Mouse (Mus musculus) layer of hippocampus, adult 11-12 months (tissue): ENCODE measurements around the gene Hspe1.

ENCODE experiments used
- DNase-seq: peaks from one replicate; pipeline ENCODE4 v3.0.0; 2022; ENCODE audit warnings: low spot score

Gene Hspe1

DNA sequence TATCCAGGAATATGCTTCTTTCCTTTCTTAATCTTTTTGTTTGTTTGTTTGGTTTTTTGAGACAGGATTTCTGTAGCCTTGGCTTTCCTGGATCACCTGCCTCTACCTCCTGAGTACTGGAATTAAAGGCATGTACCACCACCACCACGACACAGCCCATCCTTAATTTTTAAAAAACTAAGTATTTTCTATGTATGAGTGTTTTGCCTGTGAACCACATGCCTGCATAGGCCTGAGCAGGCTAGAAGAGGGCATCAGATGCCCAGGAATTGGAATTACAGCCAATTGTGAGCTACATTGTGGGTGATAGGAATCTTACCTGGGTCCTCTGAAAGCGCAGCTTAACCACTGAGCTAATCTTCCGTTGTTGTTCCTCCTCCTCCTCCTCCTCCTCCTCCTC is 46.4 kb downstream of the Hspe1 start:
- DNase-seq: no peak

DNA sequence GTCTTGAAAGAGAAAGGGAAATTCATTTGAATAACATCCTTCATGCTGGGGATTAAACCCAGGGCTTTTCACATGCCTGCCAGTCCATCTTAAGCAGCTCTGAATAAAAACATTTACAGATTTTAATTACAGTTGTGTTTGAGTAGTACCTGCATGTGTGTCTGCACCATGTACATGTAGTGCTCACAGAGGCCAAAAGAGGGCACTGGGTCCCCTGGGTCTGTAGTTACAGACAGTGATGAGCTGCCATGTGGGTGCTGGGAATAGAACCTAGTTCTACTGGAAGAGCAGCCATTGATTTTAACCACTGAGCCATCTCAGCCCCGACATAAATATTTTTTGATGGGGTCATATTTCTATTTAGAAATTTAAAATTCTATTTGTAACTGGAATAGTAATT is 47.9 kb downstream of the Hspe1 start:
- DNase-seq: no peak
